Mouse (Mus musculus): ENCODE results near the gene Cd3d. TPM values are rescaled to one million over a fixed set of nuclear protein-coding genes. Genes with fewer than 3 reads are reported as not detected.

Gene Cd3d
- polyA plus RNA-seq (2015; fragmentation: Nextera tagmentation; extraction: Ambion mirVana): 0.17 and 0.46 TPM in 2 replicates

DNA sequence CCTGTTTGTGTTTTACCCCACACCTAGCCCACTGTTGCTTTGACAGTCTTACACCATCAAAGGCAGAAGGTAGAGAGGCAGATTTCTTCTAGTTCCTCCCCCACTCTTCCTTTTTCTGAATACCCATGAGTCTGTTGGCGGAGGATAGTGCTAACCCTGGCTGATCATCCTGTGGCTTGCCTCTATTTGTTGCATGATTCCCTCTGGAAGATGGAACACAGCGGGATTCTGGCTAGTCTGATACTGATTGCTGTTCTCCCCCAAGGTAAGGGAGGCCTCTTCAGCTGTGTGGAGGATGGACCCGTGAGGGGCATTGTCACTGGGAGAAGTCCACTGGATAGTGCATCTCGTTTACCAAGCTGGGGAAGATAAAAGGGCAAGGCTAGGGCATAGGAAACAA is at the start of gene Cd3d:
Cd3d (plus strand) TSS at position 111 of the 400 bp plus-strand sequence.
- Histone ChIP-seq H3K27me3 (ENCODE audit: insufficient read depth, low read length) (0 out of 2 replicates have a peak, but pooled peaks cover 3% of the 10 kb centered on the region), H3K4me3 (ENCODE audit: low read depth, low read length) (no peak within 1 kb of the TSS), H3K36me3 (replicated peaks; ENCODE audit: insufficient read depth, low read length) (no peaks in the 10 kb centered on the region), H3K4me2 (ENCODE audit: low read depth, low read length) (no peak within 1 kb of the TSS), H3K9me3 (ENCODE audit: low read length) (no peaks in the 10 kb centered on the region), H3K9ac (replicated peaks) (no peak within 1 kb of the TSS), H3K4me1 (ENCODE audit: insufficient read depth) (0 out of 2 replicates have a peak, but pooled peaks cover 3% of the 10 kb centered on the region), H3K27ac (ENCODE audit: low read depth) (no peak within 1 kb of the TSS)
- no peak for ATAC-seq
- TF ChIP-seq EP300 (IDR thresholded peaks at IDR 0.05; ENCODE audit: low read depth): no peak
- no peak for TF ChIP-seq CTCF (IDR thresholded peaks at IDR 0.05; ENCODE audit: low read depth)
- WGBS (ENCODE audit: insufficient replicate concordance): 68% methylated on average over 4 of the region's 4 CpGs
- no peak for DNase-seq

DNA sequence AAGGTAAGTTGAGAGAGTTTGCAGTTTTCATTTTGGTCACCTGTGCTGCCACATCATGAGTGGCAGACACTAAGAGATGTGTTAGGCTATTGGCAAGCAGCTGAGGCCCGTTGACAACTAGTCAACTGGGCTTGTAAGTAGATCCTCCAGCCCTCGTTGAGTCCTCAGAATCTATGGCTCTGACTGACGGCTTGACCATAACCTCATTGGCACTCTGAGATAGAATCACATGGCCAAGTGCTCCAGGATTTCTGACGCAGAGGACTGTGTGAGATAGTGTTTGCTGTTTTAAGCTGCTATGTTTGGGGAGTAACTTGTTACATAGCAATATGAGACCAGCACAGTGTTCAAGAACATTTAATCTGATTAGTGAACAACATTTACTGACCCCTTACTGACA is 39.8 kb upstream of the Cd3d start:
- Histone ChIP-seq H3K27me3 (ENCODE audit: insufficient read depth, low read length) (no peaks in the 10 kb centered on the region), H3K4me2 (ENCODE audit: low read depth, low read length) (no peak overlapping the region), H3K4me3 (ENCODE audit: low read depth, low read length) (no peak overlapping the region), H3K9ac (replicated peaks) (no peak overlapping the region), H3K4me1 (ENCODE audit: insufficient read depth) (no peaks in the 10 kb centered on the region), H3K9me3 (ENCODE audit: low read length) (no peaks in the 10 kb centered on the region), H3K36me3 (replicated peaks; ENCODE audit: insufficient read depth, low read length) (peaks cover 86% of the 10 kb centered on the region), H3K27ac (ENCODE audit: low read depth) (no peak overlapping the region)
- ATAC-seq (no peak), DNase-seq (no peak)
- no peak for TF ChIP-seq CTCF (IDR thresholded peaks at IDR 0.05; ENCODE audit: low read depth)
- no peak for TF ChIP-seq EP300 (IDR thresholded peaks at IDR 0.05; ENCODE audit: low read depth)
- 81% methylated on average over 4 of the region's 4 CpGs for WGBS (ENCODE audit: insufficient replicate concordance)

DNA sequence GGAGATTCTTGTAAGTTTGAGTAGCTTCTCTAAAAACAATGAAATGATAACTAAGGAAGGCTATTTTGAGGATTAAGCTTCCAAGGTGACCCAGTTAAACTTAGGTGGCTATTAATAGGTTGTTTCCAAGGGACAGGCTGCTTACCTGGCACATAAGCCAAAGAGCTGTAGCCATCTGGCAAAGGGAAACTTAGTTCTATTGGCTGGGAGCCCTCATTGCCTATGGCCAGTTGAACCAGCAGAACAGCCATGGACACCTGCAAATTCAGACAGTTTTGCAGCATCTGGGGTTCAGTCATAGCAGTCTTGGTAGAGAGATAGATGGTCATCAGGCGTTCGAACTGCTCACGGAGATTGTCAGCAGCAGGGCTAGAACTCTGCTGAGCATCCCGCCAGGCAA is 39.2 kb upstream of the Cd3d start:
- WGBS (ENCODE audit: insufficient replicate concordance): 87% methylated on average over 4 of the region's 4 CpGs
- no peak for DNase-seq
- Histone ChIP-seq H3K4me2 (ENCODE audit: low read depth, low read length) (no peak overlapping the region), H3K4me1 (ENCODE audit: insufficient read depth) (no peaks in the 10 kb centered on the region), H3K4me3 (ENCODE audit: low read depth, low read length) (no peak overlapping the region), H3K27me3 (ENCODE audit: insufficient read depth, low read length) (no peaks in the 10 kb centered on the region), H3K27ac (ENCODE audit: low read depth) (no peak overlapping the region), H3K9ac (replicated peaks) (no peak overlapping the region), H3K36me3 (replicated peaks; ENCODE audit: insufficient read depth, low read length) (peaks cover 86% of the 10 kb centered on the region), H3K9me3 (ENCODE audit: low read length) (no peaks in the 10 kb centered on the region)
- TF ChIP-seq EP300 (IDR thresholded peaks at IDR 0.05; ENCODE audit: low read depth): no peak
- no peak for TF ChIP-seq CTCF (IDR thresholded peaks at IDR 0.05; ENCODE audit: low read depth)
- ATAC-seq: no peak

DNA sequence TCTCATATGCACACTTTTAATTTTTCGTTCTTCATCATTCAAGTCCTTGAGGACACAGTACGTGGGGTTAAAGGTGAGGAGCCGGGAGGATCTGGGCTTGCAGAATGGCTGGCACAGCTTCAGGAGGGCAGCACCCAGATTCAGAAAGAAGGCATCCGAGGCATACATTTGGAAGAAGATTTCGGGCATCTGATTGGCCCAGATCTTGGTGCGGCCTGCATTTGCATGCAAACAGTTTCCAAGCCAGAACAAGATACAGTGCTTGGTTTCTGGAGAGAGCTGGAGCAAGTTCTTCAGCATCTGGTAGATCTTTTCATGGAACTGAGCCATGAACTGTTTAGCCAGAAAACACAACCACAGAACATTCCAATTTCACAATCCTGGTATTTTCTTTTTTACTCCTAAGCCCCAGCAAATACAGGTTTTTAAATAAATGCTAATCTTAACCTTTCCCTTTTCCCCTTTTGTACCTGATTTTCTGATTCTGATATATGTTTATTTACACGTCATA is 35.3 kb upstream of the Cd3d start:
- H3K9me3 ChIP-seq (ENCODE audit: low read length): no peaks in the 10 kb centered on the region
- no peaks in the 10 kb centered on the region for H3K27me3 ChIP-seq (ENCODE audit: insufficient read depth, low read length)
- DNase-seq: no peak
- no peak overlapping the region for H3K9ac ChIP-seq (replicated peaks)
- peaks cover 80% of the 10 kb centered on the region for H3K36me3 ChIP-seq (replicated peaks; ENCODE audit: insufficient read depth, low read length)
- H3K4me3 ChIP-seq (ENCODE audit: low read depth, low read length): no peak overlapping the region
- no peaks in the 10 kb centered on the region for H3K4me1 ChIP-seq (ENCODE audit: insufficient read depth)
- H3K27ac ChIP-seq (ENCODE audit: low read depth): no peak overlapping the region
- WGBS (ENCODE audit: insufficient replicate concordance): 88% methylated on average over 7 of the region's 7 CpGs
- no peak for ATAC-seq
- no peak overlapping the region for H3K4me2 ChIP-seq (ENCODE audit: low read depth, low read length)
- TF ChIP-seq CTCF (IDR thresholded peaks at IDR 0.05; ENCODE audit: low read depth): no peak
- TF ChIP-seq EP300 (IDR thresholded peaks at IDR 0.05; ENCODE audit: low read depth): no peak

DNA sequence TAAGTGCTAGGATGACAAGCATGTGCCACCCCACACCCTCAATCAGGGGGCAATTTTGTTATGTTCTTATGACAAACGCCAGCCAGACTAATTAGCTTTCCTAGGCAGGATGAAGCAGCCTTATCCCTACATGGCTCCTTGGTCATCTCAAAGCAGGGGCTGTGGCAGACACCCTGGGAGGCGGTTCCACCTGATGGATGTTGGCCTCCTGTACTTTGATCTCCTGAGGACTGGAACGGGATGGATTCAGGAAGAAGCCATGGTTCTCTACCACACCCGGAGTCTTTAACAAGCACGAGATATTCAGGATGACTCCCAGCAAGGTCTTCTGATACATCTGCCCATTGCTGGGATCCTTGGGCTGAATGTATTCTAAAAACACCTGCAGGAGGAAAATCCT is 33.8 kb upstream of the Cd3d start:
- WGBS (ENCODE audit: insufficient replicate concordance): 86% methylated on average over 5 of the region's 5 CpGs
- no peak for ATAC-seq
- H3K36me3 ChIP-seq (replicated peaks; ENCODE audit: insufficient read depth, low read length): peaks cover 86% of the 10 kb centered on the region

DNA sequence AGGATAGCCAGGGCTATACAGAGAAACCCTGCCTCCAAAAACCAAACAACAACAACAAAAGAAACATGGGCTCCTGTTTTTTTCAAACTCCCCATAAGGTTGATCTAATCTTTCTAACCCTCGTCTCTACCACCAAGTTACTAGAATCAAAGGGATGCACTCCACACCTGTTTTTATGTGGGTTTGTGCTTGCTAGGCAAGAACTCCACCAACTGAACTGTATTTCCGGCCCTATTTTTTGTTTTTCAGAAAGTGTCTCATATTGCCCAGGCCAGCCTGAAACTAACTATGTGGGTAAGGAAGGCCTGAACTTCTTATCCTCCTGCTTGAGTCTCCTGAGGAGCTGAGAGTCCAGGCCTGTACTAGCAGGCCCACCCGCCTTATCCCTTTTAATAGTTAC is 27.2 kb upstream of the Cd3d start:
- H3K4me1 ChIP-seq (ENCODE audit: insufficient read depth): no peaks in the 10 kb centered on the region
- H3K9ac ChIP-seq (replicated peaks): no peak overlapping the region
- H3K4me3 ChIP-seq (ENCODE audit: low read depth, low read length): no peak overlapping the region
- no peak overlapping the region for H3K27ac ChIP-seq (ENCODE audit: low read depth)
- no peaks in the 10 kb centered on the region for H3K9me3 ChIP-seq (ENCODE audit: low read length)
- TF ChIP-seq EP300 (IDR thresholded peaks at IDR 0.05; ENCODE audit: low read depth) (no peak), CTCF (IDR thresholded peaks at IDR 0.05; ENCODE audit: low read depth) (no peak)
- no peak for DNase-seq
- H3K4me2 ChIP-seq (ENCODE audit: low read depth, low read length): no peak overlapping the region
- peaks cover 65% of the 10 kb centered on the region for H3K36me3 ChIP-seq (replicated peaks; ENCODE audit: insufficient read depth, low read length)
- WGBS (ENCODE audit: insufficient replicate concordance): 78% methylated on average over 3 of the region's 3 CpGs
- no peaks in the 10 kb centered on the region for H3K27me3 ChIP-seq (ENCODE audit: insufficient read depth, low read length)
- ATAC-seq: no peak

More for the DNA sequence above, 33.8 kb upstream of the Cd3d start:
- Histone ChIP-seq H3K27ac (ENCODE audit: low read depth) (no peak overlapping the region), H3K4me1 (ENCODE audit: insufficient read depth) (no peaks in the 10 kb centered on the region), H3K27me3 (ENCODE audit: insufficient read depth, low read length) (no peaks in the 10 kb centered on the region), H3K9ac (replicated peaks) (no peak overlapping the region), H3K9me3 (ENCODE audit: low read length) (no peaks in the 10 kb centered on the region), H3K4me2 (ENCODE audit: low read depth, low read length) (no peak overlapping the region), H3K4me3 (ENCODE audit: low read depth, low read length) (no peak overlapping the region)
- no peak for DNase-seq
- TF ChIP-seq CTCF (IDR thresholded peaks at IDR 0.05; ENCODE audit: low read depth) (no peak), EP300 (IDR thresholded peaks at IDR 0.05; ENCODE audit: low read depth) (no peak)
